27 mouse cellular contexts compared by ENCODE assay signal in genomic region chr9:119514986-119515385, GRCm38 (mm10).
DNase-seq lines count a peak whose midpoint lies in the region; ATAC-seq lines count a peak whose summit lies in the region.
"Had no signal": no experiment of that assay in that cellular context is flagged by ENCODE, and none has a peak within 500 bp of the region (broad histone marks: within the 10 kb centered on the region; RNA-seq: fewer than 3 reads in every experiment).

No protein-coding gene starts in this region.

- no peak overlapping the region for H3K4me2 ChIP-seq in kidney, embryonic 14.5 days (replicated peaks; ENCODE audit: low read depth, low read length)
- H3K4me2 ChIP-seq: hindbrain, embryonic 12.5 days; liver, embryonic 12.5 days; midbrain, embryonic 13.5 days; neural tube, embryonic 13.5 days had no signal

- H3K9me3 ChIP-seq in kidney, embryonic 14.5 days (ENCODE audit: control insufficient read depth, low read length): no peaks in the 10 kb centered on the region
- H3K9me3 ChIP-seq: hindbrain, embryonic 12.5 days; liver, embryonic 12.5 days; midbrain, embryonic 13.5 days; neural tube, embryonic 13.5 days had no signal

- DNase-seq in heart, adult 11 months: peak; percentile 88
- no peak for DNase-seq in heart, adult 8-10 months (ENCODE audit: low spot score)
- DNase-seq in kidney, adult 18-20 months: peak; percentile 61
- DNase-seq in kidney, postnatal 14 days: peak; percentile 28
- no peak for DNase-seq in ovary, postnatal 14 days (ENCODE audit: low spot score)
- DNase-seq: adrenal gland, adult 8-10 months; cerebellum, adult 8-10 months; cerebellum, postnatal 25 days; gastrocnemius, postnatal 14 days; heart, postnatal 14 days; layer of hippocampus, postnatal 36 days; left cerebral cortex, postnatal 4 days; liver, postnatal 0 days; lung, postnatal 4 days; spleen, adult 18-20 months; thymus, adult 18-20 months; thymus, postnatal 25 days had no signal

- WGBS in kidney, embryonic 14.5 days: 86% methylated on average over 8 of the region's 8 CpGs

- H3K9ac ChIP-seq in kidney, embryonic 14.5 days (ENCODE audit: low read depth, low read length): no peak overlapping the region
- H3K9ac ChIP-seq: hindbrain, embryonic 12.5 days; liver, embryonic 12.5 days; liver, postnatal 0 days; midbrain, embryonic 13.5 days; neural tube, embryonic 13.5 days had no signal

- no peak for ATAC-seq in kidney, embryonic 14.5 days (ENCODE audit: low FRiP score, low TSS enrichment)
- no peak for ATAC-seq in megakaryocyte progenitor cell, adult 5-6 weeks (replicated peaks; ENCODE audit: poor library complexity)
- ATAC-seq in erythroid progenitor cell, adult 5-6 weeks (replicated peaks; ENCODE audit: low FRiP score, poor library complexity, severe bottlenecking): no peak
- ATAC-seq: forebrain, embryonic 14.5 days; liver, embryonic 12.5 days; liver, postnatal 0 days; lung, postnatal 0 days; midbrain, embryonic 13.5 days had no signal

- H3K4me1 ChIP-seq in kidney, embryonic 14.5 days (ENCODE audit: control insufficient read depth, insufficient read depth, low read length): peaks cover 5% of the 10 kb centered on the region; the same call in 1 of the 2 replicates
- H3K4me1 ChIP-seq: liver, embryonic 12.5 days had no signal

- no peaks in the 10 kb centered on the region for H3K27me3 ChIP-seq in kidney, embryonic 14.5 days (ENCODE audit: control insufficient read depth, insufficient read depth, low read length)
- H3K27me3 ChIP-seq: CH12.LX; neural tube, embryonic 13.5 days had no signal

- no peak overlapping the region for H3K4me3 ChIP-seq in kidney, embryonic 14.5 days (ENCODE audit: low read length)
- H3K4me3 ChIP-seq: hindbrain, embryonic 12.5 days; liver, embryonic 12.5 days; midbrain, embryonic 13.5 days; neural tube, embryonic 13.5 days had no signal

- H3K27ac ChIP-seq in kidney, embryonic 14.5 days (ENCODE audit: low read depth, low read length): no peak overlapping the region
- H3K27ac ChIP-seq: hindbrain, embryonic 12.5 days; liver, embryonic 12.5 days; midbrain, embryonic 13.5 days; neural tube, embryonic 13.5 days had no signal

- no peaks in the 10 kb centered on the region for H3K36me3 ChIP-seq in kidney, embryonic 14.5 days (ENCODE audit: control insufficient read depth, insufficient read depth, low read length)
- H3K36me3 ChIP-seq: hindbrain, embryonic 12.5 days; liver, embryonic 12.5 days; midbrain, embryonic 13.5 days; neural tube, embryonic 13.5 days had no signal

Comparison
In these comparisons a context has a peak if more than half of its experiments do, and no peak if none do; other contexts are left out.
1. DNase-seq: peak in heart, adult 11 months (single experiment), kidney, adult 18-20 months (single experiment) and kidney, postnatal 14 days (single experiment); none in heart, adult 8-10 months (single experiment) and ovary, postnatal 14 days (single experiment).